Mouse (Mus musculus) heart, adult 8-10 months (tissue): ENCODE data around the gene Hoxd13. TPM values are rescaled to one million over a fixed set of nuclear protein-coding genes. Genes with fewer than 3 reads are reported as not detected.

Experiments used
- DNase-seq: peaks from one replicate; pipeline ENCODE4 v3.0.0; 2022; ENCODE audit warnings: low spot score
- total RNA-seq, 4 experiments: library from RNA; stranded (reverse); gene quantifications; 2 replicates each; pipeline ENCODE4 v1.2.4; 2022

Hoxd13 gene
- not detected for total RNA-seq

GRCm38 (mm10) chr2:74667842-74668357 lies at the start of gene Hoxd13:
Gene Hoxd13 (plus strand): TSS chr2:74668310.
- no peak for DNase-seq

GRCm38 (mm10) chr2:74619676-74620246 lies 48.3 kb upstream of the Hoxd13 start:
- no peak for DNase-seq

GRCm38 (mm10) chr2:74620368-74620767 lies 47.7 kb upstream of the Hoxd13 start:
- DNase-seq: no peak

GRCm38 (mm10) chr2:74635412-74635811 lies 32.7 kb upstream of the Hoxd13 start:
- no peak for DNase-seq

- no peak for DNase-seq
Measured at GRCm38 (mm10) chr2:74642431-74642830, 25.7 kb upstream of the Hoxd13 start.

- no peak for DNase-seq
Measured at GRCm38 (mm10) chr2:74645631-74646030, 22.5 kb upstream of the Hoxd13 start.

- DNase-seq: no peak
Measured at GRCm38 (mm10) chr2:74647082-74647864, 20.8 kb upstream of the Hoxd13 start.

GRCm38 (mm10) chr2:74652996-74653340 lies 15.1 kb upstream of the Hoxd13 start:
- DNase-seq: no peak

GRCm38 (mm10) chr2:74653781-74654535 lies 14.2 kb upstream of the Hoxd13 start:
- DNase-seq: no peak

GRCm38 (mm10) chr2:74654743-74655419 lies 13.2 kb upstream of the Hoxd13 start:
- no peak for DNase-seq

GRCm38 (mm10) chr2:74655420-74655781 lies 12.7 kb upstream of the Hoxd13 start:
- DNase-seq: no peak

- no peak for DNase-seq
Measured at GRCm38 (mm10) chr2:74655821-74656631, 12.1 kb upstream of the Hoxd13 start.

GRCm38 (mm10) chr2:74656632-74657021 lies 11.5 kb upstream of the Hoxd13 start:
- no peak for DNase-seq

- DNase-seq: no peak
Measured at GRCm38 (mm10) chr2:74657251-74658023, 10.7 kb upstream of the Hoxd13 start.

GRCm38 (mm10) chr2:74658024-74658666 lies 10.0 kb upstream of the Hoxd13 start:
- DNase-seq: no peak

GRCm38 (mm10) chr2:74658667-74659371 lies 9.3 kb upstream of the Hoxd13 start:
- no peak for DNase-seq

- no peak for DNase-seq
Measured at GRCm38 (mm10) chr2:74659507-74660005, 8.6 kb upstream of the Hoxd13 start, which contains the start of gene Evx2. Gene Evx2 (minus strand): TSS chr2:74659557.

- no peak for DNase-seq
Measured at GRCm38 (mm10) chr2:74660421-74661375, 7.4 kb upstream of the Hoxd13 start.
